Mouse (Mus musculus) hindlimb bud, embryonic 11.5 days (tissue): ENCODE data around the gene Megf6.
A peak's percentile ranks its signal among the peaks of the same experiment; 100 is the strongest.

Experiments
- DNase-seq: peaks from one replicate; pipeline ENCODE4 v3.0.0-alpha.2; 2012; ENCODE audit warnings: low read depth, low spot score; ENCODE audit errors: extremely low spot score

Gene Megf6

DNA sequence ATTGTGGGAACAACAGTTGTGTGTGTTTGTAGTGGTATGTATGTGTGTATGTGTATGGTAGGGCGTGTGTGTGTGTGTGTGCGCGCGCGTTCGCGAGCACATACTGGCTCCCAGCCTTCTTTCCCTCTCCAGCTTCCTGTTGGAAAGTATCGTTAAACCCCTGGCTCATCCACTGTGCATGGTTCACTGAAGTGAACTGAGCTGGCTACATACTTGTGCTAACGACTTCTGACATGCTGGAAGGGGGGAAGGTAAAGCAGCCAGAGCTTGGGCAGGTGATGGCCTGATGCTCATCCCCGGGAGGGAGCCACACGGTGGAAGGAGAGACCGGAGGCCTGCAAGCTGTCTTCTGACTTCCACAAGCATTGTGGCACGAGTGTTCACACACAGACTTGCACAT is 40.9 kb downstream of the Megf6 start:
- DNase-seq, result no peak

DNA sequence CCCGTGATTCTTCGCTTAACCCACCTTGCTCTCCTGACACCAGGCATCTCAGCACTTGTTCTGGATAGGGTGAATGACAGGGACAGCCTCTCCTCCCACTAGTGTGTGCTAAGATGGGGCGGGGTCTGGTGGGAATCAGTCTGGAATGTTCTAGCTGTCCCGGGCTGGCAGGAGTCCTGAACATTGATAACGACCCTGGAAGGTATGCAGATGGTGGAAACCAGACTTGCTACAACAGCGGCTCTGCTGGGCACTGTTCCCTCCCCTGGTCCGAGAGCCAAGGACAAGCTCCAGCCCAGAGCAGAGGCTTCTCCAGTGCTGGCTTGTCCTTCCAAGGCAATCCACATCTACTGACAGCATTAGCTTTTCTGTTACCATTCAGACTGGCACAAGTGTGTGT is 43.1 kb downstream of the Megf6 start:
- DNase-seq, result no peak

DNA sequence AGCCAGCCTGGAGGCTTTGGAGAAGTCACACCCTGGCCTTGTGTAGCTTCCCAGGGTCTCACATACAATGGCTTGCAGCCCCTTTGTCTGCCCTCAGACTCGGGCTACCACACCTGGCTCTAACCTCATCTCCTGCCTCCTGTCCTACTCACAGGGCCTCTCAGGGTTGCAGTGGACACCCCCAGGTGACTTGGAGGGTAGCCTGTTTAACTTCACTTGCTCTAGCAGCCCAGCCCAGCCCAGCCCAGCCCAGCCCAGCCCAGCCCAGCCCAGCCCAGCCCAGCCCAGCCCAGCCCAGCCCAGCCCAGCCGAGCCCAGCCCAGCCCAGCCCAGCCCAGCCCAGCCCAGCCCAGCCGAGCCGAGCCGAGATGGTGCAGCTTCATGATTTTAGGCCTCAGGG is 43.5 kb downstream of the Megf6 start:
- no peak for DNase-seq

DNA sequence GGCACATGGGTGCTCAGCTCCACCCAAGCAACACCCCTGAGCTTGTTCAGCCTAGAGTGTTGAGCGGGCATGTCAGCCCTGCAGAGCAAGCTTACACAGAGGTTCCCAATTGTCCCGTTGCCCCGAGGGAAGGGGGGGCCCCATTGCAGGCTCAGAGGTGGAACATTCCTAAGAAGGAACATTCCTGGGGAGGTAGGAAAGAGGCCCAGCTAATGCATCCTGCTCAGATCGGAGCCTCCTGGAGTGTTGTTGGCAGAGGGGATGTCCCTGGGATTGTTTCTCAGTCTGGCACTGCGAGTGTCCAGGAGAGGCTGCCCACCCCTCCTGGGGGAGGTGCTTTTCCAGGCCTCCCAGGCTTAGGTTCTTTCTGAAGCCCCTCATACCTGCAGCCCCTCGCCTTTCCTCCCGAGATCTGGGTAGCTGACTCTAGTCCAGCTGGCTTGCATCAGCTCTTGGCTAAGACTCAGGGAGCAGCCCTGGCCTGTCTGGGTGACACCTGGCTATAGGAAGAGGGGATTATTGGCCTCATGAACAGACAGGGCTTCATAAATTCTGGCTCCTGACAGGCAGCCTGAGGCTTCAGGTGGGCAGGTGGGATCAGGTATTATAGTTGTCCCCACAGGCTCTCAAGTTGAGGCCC is 47.3 kb downstream of the Megf6 start:
- no peak for DNase-seq

DNA sequence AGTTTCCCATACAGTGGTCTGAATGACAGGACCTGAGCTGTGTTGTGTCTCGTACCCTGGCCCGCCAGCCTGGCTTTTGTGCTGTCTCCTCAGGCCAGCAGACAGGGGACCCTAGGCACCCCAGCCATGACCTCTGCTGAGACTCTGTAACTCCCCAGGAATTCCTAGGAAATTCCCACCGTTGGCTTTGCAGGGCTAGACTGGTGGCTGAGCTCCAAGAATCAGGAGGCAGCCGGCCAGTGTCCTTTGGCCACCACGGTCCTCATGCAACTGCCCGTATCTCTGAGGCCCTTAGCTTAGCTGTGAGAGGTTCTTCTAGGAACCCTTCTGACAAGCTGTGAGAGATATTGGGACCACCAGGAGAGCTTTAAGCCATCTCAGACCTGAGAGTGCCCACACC is 52.2 kb downstream of the Megf6 start:
- no peak for DNase-seq

DNA sequence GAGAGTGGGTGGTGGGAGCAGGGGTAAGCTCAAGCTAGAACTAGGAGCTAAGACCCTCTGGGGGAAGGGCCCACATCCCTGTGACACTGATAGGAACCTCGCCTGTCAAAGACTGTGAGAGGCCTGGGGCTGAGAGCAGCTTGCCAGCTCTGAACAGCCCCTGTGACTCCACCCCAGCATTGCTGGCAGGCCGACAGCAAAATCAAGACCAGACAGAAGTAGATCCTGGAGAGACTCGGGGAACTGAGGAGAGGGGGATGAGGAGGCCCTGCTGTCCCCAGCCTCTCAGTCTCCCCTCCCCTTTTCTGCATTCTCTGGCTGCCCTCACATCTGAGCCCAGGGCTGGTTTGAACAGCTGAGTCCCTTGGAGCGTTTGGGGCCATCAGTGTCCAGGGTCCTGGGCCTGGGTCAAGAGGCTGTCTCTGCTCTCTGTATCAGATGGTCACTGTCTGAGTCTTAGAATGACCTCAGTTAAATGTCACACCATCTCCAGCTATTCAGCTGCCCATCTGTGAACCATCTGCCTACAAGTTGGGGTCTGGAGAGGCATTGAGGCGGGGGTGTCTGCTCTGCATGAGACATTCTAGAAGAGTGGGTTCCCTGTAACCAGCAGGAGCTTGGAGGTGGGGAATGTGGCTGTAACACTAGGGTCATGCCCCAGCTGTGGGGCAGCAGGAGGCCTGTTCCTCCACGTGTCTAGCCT is 53.9 kb downstream of the Megf6 start:
- DNase-seq, result no peak

DNA sequence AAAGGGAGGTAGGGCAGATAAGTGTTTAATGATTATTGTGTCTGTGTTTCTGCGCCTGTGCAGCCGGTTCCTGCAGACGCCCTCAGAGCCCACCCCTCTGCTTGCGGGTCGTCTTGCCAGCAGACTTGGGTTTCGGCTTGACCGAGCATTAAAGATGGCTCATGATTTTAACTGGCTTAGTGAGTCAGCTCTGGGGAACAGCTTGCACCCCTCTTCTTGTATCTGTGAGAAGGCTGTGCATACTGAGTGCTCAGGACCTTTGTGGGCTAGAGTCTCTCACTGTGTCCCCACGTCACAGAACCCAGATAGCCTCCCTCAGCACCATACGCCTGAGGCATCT is 54.4 kb downstream of the Megf6 start:
- no peak for DNase-seq

DNA sequence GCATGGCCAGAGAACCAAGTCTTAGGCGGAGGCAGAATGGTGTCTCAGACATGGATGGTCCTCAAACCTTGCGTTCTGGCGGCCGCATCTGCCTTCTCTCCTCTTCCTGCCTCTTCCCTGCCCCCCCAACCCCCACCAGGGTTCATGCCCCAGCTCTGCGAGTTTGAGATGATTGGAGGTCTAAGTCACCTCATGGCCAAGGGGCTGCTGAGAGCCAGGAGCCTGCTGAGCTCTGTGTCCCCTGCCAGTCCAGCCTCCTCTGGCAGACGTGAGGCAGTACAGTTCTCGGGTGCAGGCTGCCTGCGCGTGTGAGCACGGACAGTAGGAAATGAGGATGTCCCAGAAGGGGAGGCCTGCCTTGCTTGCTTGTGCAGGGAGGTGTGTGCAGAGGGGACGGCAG is 56.1 kb downstream of the Megf6 start:
- DNase-seq, result no peak

DNA sequence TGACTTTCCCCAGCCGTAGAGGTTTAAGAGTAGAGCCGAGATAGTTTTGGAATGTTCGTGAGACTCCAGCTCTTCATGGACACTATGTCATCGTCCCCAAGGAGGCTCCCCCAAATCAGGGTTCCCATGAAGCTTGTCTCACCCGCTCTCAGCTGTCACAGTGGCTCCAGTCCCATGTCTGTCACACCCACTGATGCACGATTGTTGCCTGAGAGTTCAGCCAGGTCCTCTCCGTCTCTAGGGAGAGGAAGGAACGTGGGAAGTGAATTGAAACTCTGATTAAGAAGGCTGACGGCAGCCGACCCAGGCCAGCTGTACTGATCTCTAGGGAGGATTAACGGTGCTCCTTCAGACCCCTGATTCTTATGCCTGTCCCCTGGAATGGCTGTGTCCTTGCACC is 57.8 kb downstream of the Megf6 start:
- DNase-seq, result no peak

DNA sequence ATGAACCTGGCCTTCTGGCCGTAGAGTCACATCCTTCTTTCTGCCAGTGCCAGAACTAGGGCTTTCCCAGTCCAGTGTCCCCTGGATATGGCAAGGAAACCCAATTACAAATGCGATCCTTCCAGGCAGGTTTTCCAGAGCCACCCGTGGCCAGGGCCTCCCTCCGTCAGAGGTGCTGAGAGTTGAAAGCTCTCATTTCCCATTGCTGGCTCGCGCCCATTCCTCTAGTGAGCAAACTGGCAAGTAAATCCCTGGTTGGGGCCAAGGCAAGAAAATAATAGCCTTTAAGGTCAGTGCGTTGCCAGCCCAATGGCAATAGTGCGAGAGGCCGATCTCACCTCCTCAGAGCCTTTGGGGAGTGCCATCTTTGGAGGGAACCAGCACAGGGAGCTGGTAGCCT is 59.0 kb downstream of the Megf6 start:
- DNase-seq, result no peak

DNA sequence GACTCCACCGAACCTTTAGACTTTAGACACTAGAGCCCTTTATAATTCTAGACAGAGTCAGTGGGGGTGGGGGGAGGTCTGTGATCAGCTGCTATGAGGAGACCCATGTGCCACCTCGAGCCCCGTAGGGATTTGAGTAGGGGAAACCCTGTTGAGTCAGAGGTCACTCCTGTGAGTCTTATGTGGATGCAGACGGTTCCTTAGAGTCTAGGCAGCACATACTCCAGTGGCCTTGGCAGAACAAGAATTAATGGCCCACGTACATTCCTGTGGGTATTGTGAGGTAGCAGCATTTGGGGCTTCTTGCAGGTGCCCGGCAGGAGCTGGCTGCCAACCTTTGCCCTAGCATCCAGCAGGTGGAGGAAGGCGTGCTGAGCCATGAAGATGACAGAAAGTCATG is 60.9 kb downstream of the Megf6 start:
- DNase-seq, result no peak

DNA sequence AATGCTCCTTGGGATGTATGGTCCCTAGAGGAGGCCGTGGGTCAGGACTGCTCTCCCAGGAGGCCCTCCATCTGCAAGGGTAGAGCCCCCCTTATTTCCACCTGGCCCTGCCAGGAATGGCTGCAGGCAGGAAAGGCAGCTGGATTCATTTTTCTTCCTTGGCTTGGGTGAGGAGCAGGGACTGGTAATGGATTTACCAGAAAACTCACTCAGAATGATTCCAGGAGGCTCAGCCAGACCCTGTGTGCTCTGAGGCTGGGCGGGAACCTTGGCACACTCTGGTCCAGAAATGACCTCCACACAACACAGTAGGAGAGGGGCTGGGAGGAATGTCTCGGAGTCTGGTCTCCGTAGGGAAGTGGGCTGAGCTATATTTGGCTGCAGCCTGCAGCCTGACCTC is 61.8 kb downstream of the Megf6 start:
- no peak for DNase-seq

DNA sequence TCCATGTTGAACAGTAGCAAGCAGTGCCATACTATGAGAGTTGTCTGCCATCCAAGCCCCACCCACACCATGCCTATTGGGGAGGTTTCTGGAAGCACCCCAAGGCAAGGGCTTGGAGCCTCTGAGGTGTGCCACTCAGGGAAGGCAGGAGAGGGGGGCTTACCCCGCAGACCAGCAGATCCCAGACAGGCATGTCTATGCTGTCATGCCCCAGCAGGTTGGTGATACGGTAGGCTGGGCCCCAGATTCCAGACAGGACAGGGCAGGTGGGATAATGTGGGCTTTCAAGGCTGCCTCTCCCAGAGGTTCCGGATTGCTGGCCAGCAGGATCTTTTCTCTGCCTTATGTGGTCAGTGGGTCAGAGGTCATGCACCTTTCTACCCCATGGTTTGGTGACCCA is 65.5 kb downstream of the Megf6 start:
- DNase-seq, result no peak

DNA sequence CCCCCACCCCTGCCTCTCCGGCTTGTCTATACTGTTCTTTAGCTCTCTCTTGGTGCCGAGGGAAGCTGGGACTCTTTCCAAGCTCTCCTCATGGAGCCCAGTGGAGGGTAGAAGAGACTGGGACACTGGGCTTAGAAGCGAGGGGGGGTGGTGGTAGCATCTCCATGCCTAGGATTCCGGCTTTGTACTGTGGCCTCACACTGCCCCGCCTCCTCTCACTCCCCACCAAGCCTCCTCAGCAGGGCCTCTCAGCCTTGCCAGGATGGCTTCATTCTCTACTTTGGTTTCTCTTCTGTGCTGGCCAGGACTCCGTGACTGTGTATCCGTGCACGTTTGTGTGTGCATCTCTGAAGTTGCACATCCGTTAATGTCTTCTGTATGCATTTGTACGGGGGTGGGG is 66.4 kb downstream of the Megf6 start:
- no peak for DNase-seq

DNA sequence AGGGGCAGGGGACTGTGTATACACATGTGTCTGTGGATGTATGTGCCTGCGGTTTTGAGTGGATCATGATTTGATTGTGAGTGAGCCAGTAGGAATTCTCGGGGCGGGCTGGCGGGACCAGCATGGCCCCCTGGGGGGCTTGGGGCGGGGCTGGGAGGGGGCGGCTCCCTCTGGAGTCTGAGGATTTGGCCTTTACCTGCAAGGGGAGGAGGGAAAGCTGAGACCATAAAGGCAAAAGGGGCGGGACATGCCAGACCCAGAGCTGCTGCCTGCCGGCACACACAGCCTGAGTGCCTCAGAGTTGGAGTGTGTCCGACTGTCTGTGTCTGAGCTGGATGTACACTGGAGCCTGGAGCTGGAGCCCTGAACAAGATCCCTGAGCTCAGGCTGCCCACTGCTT is 66.8 kb downstream of the Megf6 start:
- no peak for DNase-seq

DNA sequence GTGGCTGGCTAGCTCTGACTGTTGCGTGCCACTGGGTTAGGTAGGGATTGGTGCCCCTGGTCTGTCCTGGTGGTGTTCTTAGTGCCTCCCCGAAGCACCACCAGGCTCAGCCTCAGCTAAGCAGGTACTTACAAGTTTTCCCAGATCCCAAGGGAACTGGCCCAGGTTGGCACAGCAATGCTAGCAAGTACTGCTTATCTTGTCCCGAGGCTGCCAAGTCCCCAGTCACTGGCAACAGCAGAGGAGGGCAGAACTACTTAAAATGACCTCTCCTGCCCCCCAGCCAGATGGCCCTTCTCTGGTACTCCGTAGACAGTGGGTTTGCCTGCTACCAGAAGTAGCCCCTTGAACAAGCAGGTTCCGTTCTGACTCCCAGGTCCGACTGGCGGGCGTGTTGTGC is 68.7 kb downstream of the Megf6 start:
- DNase-seq, result no peak

DNA sequence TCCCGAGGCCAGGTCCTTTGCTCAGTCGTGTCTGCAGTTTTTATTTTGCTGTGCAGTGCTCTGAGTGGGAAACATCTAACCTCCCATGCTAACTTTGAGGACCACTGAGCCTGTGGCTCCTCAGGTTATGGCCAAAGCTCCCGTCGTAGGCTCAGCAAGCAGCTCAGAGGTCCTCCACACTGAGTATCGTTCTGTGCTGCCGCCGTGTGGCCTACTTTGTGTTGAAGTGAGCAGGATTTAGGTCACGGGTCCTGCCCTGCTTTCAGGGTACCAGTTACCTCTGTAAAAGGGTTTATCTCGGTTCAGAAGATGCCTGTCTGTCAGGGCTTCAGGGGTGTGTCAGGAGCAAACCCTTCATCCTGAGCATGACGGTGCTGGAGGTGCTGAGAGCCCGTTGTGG is 70.1 kb downstream of the Megf6 start:
- DNase-seq, result no peak

DNA sequence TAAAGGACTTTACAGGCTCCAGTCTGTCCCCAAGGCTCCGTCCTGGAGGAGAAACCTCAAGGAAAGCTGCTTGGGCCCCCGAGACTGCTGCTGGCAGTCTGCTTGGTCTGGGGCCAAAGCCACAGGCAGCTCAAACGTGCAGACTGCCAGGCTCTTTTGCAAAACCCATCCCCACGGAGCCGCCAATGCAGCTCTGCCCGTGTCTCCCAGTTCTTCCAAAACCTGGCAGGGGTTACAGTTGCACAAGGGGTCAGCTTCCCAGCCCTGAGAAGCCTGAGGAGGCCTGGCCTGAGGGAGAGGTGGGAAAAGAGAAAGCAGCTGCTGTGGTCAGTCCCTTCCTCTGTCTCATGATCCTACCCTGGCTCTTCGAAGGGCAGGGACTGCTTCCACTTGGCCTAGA is 74.8 kb downstream of the Megf6 start:
- no peak for DNase-seq

DNA sequence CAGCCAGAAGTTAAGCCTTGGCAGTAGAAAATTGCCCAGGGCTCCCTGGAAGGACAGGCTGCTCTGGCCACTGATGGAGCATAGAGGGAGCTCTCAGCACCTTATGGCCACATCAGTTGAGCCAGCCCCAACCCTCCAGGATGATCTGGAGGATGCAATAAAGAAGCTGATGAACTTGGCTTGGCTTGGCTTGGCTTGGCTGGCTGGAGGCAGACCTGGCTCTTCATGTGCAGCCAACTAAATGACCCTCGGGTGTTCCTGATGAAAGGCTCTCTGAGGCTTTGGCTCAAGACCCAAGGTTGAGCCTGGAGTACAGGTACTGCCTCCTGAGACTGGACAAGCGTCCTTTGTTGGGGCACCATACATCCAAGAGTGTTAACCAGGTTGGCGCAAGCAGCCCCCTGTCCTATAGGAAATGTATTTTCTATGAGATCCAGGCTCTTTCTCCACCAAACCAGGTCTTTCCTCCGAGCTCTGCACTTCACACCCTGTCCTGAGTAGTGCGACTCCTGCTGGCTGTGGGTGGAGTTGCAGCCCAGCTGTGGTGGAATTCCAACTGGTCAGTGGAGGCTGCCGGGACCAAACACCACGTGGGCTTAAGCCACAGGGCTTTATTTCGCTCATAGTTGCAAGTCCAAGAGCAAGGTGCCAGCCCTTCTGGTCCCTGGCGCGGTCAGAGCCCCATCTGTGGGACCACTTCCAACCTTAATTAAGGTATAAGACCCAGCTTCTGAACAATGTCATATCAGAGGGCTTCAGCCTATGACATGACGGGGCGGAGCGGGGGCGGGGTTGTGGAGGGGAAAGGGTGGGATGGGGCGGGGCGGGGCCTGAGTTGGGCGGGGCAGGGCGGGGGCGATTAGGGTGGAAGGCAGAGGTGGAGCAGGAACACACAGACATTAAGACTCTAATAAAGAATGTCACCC is 75.8 kb downstream of the Megf6 start:
- DNase-seq, result peak; percentile 92

DNA sequence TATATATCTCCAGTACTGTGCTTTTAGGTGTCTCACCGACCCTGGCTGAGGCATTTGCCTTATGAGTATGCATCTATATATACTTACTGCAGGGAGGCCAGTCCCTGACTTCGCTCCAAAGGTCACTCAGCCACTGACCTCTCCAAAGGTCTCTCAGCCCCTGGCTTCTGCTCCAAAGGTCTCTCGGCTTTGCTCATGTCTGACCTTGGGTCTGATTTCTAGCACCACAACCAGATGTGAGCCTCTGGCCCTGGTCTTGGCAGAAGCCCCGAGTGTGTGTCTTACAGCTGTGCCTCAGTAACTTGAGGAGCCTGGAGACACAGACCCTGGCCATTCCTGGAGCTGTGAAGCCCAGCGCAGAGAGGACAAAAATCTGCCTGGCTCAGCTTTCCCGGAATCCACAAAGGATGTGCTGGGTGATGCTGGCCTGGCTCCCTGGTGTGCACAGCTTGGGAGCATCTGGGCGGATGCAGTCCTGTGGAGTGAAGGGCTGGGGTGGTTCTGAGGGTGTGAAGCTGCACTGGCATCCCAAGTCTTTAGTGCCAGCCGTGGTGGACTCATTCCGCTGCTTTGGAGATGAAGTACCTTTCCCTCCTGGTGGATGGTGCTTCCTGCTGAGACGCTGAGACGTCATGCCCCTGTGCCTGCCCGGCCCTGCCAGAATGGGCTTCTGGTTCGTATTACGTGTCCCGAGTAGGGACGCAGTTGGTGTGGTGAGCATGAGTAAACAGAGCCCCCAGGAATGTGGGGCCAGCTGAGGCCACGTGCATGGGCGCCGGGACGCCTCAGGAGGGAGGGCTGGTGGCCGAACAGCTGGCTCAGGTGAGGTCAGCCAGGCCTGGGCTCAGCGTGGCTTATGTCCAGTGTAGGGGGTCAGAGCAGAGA is 76.9 kb downstream of the Megf6 start:
- no peak for DNase-seq

DNA sequence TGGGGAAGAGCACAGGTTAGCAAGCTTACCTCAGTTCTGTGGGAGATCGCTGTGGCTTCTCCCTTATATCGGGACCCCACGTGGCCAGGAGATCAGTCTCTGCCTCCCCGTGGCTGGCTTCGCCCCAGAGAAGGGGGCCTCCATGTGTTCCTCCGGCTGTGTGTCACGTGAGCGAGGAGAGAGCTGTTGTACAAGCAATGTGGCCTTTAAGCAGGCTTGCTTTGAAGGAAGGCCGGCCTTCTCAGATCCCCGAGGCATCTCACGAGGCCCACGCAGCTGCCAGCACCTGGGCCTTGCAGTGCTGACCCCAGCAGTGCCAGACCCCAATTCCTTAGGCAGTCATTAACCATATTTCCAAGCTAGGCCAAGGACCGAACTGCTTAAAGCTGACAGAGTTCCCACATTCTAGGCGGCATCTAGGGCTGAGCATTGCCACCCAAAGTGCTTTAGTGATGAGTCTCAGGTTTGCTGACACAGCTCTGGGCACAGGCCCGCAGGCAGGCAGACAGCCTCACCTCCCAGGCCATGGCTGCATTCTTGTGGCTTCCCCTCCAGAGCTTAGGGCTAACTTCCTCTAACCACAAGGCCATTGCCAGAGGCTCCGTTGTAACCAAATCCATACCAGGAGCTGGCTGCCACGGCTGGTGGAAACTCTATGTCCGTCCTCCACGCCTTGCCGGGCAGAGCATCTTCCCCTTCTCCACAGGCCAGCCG is 77.7 kb downstream of the Megf6 start:
- no peak for DNase-seq
